Mouse (Mus musculus): ENCODE results near the gene Gm9573.
A peak's percentile ranks its signal among the peaks of the same experiment; 100 is the strongest.

Gm9573 gene

GRCm38 (mm10) chr17:35626537-35626936 is at the start of gene Gm9573:
Gm9573 (minus strand) TSS chr17:35626637.
- no peak for DNase-seq

DNA sequence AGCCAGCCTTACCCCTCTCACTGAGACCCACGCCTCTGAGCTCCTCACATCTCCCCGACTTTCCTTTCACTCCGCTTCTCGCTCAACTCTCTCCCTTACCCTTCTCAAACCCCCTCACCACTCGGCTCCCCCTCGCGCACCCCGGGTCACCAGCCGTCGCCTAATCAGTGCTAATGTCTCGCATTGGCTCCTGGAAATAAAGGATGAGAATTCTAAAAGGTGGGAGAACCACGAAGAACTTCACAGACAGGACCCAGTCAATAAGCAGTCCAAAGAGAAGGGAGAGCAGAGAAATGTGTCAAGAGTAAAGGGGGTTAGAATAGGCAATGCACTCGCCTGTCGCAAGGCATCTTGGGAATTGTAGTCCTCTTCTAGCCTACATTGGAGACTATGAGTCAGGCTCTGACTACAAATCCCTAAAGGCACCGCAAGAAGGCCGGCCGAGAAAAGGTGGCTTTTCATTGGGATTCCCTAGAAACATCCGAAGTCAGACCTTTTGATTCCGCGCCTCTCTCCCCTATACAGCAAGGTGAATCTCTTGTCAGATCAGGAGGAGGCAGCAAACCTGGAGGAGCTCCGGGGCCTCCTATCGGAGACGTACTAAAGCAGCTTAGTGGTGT is 47.1 kb upstream of the Gm9573 start, which contains the start of gene Gtf2h4:
Gene Gtf2h4 (minus strand): TSS at position 324 of the 620 bp plus-strand sequence.
- peak; percentile 99 for DNase-seq

DNA sequence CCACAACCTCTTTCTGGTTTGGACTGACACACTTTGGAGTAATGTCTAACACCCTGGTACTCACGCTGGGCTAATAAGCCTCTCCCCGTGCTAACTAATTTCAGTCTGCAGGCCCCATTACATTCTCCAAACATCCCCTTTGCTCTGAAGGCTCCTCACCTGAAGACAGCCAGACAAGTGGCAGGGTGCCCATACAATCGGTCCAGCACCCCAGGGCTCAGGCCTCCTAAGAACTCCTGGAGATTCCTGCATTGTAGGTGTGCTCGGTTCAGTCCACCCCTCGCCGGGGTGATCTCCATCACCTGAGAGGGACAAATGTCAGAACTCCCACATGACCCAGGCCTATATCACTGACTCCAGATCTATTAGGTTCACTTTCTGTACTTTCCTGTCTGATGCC is 46.1 kb upstream of the Gm9573 start:
- no peak for DNase-seq

GRCm38 (mm10) chr17:35671846-35672245 is 45.4 kb upstream of the Gm9573 start:
- DNase-seq = no peak

GRCm38 (mm10) chr17:35669731-35670130 is 43.3 kb upstream of the Gm9573 start:
- DNase-seq = no peak

DNA sequence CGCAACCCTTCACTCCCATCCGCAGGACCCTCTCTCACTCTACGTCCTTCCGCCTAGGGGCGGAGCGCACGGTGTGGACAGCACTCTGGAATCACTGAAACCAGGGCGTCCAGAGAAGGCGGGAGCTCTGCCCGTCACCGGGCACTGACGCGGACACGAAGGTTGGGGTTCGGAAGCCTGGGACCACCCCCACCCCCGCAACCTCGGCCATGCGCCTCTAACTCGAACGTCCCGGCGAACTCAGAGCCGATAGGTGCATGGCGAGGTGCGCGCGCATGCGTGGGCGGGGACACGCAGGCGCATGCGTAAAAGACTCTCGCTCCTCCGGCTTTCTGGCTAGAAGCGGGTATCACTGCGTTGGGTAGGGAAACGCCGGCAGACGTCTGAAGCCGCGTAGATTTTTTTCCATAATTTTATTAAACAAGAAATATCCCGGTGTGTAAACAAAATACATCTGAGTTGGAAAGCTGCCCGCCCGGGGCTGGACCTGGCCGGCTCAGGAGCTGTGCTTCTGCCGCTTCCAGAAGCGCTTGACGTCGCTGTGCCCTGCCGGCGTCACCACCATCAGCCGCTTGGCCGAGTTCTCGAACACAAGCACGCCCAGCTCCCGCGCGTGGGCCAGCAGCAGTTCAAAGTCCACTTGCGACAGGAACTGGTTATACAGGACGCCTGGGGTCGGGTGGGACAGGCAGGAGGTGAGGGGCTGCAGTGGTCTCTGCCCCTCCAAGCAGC is 41.1 kb upstream of the Gm9573 start, which contains the start of gene Vars2:
Gene Vars2 (minus strand): TSS at position 259 of the 732 bp plus-strand sequence.
- DNase-seq = peak; percentile 98

GRCm38 (mm10) chr17:35666851-35667256 is 40.4 kb upstream of the Gm9573 start:
- DNase-seq = no peak

DNA sequence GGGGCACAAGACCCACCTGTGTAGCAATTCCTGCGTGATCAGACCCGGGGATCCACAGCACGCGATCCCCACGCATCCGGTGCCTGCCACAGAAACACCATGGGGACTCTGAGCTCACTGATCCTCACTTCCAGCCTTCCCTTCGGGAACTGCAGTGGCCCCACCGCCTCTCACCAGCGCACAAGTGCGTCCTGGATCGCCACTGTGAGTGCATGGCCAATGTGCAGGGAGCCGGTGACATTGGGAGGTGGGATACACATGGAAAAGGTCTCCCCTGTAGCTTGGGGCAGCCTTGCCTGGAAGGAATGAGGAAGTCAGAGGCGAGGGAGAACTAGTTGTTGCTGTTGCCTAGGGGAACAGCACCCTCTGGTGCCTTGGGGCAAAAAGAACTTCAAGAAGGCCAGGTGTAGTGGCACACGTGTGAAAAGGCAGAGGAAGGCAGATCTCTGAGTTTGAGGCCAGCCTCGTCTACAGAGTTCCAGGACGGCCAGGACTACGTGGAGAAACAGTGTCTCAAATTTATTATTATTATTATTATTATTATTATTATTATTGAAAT is 39.6 kb upstream of the Gm9573 start:
- DNase-seq = peak; percentile 75

DNA sequence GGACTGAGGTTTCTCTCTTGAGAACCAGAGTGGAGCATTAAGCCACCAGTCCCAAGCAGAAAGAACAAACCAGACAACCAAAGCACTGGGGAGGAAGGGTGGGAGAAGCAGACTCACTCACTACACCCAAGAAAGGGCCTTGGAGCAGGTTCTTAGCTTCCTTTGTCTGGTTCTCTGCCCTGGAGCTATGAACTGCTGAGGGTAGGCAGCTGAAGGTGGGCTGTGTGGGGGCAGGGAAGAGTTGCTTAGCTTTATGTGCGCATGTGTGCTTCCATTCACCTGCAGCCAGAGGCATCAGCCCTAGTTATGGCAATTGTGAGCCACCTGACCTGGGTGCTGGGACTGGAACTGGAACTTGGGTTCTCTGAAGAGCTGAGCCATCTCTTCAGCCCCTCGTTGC is 26.6 kb upstream of the Gm9573 start:
- no peak for DNase-seq

DNA sequence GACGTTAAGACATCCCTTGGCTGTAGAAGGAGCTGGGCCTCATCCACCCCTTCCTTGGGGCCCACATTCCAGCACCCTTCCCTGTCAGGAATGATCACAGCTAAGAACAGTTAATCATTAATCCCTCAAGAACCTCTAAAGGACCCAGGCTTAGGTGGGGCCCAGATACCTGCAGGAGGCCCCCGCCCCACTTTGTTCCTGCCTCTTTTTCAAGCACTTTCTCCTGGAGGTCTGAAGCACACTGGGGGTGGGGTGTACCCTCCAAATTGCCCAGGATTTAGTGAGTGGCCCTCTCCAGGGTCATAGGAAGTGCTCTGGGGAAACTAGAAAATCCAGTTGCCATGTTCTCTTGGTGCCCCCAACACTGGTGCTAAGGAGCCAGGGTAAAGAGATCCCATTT is 23.0 kb upstream of the Gm9573 start:
- DNase-seq = peak; percentile 92

GRCm38 (mm10) chr17:35643609-35644236 is 17.3 kb upstream of the Gm9573 start, which contains the start of gene Mucl3:
Mucl3 (minus strand) TSS chr17:35643695.
- peak; percentile 64 for DNase-seq

DNA sequence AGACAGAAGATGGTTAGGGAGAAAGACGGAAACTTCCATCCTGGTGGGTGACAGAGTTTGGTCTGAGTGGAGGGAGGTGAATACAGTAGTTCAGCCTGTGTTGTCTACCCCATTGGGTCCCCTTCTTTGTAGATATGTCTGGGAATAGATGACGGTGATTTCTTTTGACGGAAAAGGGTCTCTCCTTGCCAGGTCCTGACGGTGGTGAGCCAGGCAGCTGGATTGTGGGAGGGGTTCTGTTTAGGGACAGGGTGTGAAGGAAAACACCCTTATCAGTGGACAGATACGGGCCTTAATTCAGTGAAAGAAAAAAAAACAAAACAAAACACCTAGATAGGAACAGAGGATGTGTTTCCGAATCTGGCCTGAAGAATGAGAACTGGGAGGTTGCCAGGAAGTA is 12.9 kb upstream of the Gm9573 start:
- no peak for DNase-seq

DNA sequence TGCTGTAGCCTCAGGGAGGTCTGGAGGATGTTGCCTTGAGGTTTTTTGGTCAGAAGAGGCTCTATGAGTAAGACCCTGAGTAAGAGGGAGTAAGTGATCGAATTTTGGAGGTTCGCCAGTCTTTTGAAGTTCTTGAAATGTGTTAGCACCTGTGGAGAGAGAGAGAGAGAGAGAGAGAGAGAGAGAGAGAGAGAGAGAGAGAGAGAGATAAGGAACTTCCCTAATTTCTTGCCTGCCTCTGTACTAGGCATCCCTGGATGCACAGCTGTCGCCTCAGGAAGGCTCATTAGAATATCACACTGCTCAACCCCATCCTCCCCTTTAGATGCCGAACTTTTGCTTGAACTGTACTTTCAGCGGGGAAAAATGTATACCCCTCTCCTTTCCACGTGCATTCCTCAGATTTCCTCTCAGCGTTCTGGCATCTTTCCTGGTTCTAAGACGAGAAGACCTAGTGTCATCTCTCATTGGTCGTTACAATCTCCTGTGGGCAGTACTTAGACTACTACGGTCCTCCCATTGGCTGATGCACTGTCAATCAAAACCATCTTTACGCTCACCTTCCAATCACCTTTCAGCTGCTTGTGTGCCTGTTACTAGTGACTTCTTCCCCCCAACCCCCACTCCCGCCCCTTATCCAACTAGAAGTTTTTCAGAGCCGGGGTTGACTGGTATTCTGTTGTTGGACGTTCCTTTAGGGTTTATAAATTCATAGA is 12.2 kb upstream of the Gm9573 start:
- peak; percentile 93 for DNase-seq

GRCm38 (mm10) chr17:35636363-35636762 is 9.9 kb upstream of the Gm9573 start:
- DNase-seq = peak; percentile 88

DNA sequence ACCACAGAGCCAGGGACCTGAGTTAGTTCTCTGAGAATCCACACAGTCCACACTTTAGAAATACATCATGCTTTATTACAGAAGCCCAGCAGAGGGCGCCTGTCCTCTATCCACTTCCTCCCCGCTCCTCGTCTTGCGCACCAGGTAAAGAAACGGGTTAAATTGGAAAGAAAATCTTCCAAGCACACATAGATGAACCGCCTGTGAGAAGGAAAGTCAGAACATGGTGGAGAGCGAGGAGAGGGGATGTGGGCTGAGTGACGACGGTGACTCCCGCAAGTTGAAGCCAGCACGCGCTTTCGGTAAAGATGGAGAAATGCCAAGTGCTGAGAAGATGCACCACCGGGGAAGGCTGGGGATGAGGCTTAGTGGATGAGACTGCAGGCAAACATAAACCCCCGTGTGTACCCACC is 9.3 kb upstream of the Gm9573 start:
- peak; percentile 87 for DNase-seq

GRCm38 (mm10) chr17:35635202-35635601 is 8.8 kb upstream of the Gm9573 start:
- no peak for DNase-seq

GRCm38 (mm10) chr17:35633992-35634391 is 7.6 kb upstream of the Gm9573 start:
- peak; percentile 75 for DNase-seq

DNA sequence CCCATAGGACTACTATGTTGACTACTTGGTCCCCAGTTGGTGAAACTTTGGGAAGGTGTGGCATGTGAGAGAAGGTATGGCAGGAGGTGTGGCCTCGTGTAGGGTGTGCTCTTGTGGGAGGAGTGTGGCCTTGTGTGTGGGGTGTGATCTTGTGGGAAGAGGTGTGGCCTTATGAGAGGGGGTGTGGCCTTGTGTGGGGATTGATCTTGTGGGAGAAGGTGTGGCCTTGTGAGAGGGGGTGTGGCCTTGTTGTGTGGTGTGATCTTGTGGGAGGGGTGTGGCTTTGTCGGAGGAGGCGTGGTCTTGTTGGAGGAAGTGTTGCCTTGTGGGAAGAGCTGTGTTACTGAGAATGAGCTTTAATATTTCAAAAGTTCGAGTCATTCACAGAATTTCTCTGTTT is 9.3 kb downstream of the Gm9573 start:
- DNase-seq = no peak

DNA sequence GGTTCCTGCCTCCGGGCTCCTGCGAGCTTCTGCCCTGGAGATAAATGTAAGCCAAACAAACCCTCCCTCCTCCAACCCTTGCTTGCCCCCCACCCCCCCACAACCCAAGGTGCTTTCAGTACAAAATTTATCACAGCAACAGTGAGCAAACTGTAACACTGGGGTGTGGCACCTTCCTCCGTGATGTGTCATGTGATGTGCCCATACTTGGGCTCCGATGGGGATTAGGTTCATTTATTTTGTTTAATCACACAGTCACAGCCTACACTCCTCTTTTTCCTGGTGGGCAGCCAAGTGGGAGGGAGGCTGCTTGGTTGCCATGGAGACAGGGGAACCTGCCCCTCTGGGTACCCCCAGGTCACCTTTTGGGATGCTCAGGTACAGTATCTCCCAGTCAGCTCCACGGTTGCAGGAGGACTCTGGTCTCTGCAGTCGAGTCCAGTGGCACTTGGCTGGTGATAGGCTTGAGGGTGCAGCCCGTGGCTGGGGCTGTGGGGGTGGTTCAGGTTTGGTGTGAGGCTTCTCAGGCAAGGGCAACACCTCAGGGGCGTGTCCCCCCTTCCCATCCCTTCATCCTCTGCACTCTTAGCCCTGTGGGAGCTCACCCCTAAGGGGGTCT is 24.6 kb downstream of the Gm9573 start:
- no peak for DNase-seq

GRCm38 (mm10) chr17:35601249-35601648 is 25.2 kb downstream of the Gm9573 start, which contains the start of gene Sfta2:
Sfta2 (plus strand) TSS chr17:35601549.
- DNase-seq = no peak

- DNase-seq = no peak
Measured at GRCm38 (mm10) chr17:35597399-35597798, 29.0 kb downstream of the Gm9573 start.

DNA sequence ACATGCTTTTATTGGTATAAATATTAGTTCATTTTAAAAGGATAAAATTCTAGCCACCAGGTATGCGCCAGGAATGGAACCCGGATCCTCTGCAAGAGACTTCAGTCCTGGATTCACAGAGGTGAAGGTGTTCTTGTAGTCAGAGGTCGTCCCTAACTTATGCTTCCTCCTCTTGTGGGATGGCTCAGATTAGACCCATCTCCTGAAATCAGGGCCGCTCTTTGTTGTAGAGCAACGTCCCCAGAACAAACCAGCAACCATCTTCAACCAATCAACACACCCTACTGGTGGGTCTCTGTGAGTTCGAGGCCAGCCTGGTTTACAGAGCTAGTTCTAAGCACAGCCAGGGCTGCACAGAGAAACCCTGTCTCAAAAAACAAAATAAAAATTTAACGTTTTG is 32.0 kb downstream of the Gm9573 start:
- DNase-seq = no peak
